Mouse (Mus musculus): Measurements from ENCODE around the gene Taf9b.
A peak's percentile ranks its signal among the peaks of the same experiment; 100 is the strongest.
"Not testable (repeated sequence)": the region's sequence is repeated elsewhere in the genome, so short reads cannot be mapped to it uniquely, and the experiment has no call there.

Taf9b gene

DNA sequence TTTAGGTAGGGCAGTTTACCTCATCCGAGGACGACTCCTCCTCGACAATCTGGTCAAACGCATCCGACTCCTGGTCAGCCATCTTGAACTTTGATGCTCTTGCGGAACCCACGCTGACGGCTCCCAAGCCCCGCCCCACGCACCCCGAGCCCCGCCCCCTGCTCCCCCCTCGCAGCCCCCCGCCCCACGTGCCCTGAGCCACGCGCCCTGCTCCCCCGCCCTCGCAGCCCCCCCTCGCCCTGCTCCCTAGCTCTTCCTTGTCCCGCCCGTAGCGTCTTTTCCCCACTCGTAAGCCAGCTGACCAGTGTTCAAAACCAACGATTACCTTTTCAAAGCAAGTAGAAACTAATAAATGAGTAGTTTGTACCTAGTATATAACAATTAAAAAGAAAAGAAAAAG, at the start of gene Taf9b:
Taf9b (minus strand) TSS at position 101 of the 400 bp plus-strand sequence.
- no peak for DNase-seq (ENCODE audit: low read depth in 1 of 2, low spot score in 2 of 2)

DNA sequence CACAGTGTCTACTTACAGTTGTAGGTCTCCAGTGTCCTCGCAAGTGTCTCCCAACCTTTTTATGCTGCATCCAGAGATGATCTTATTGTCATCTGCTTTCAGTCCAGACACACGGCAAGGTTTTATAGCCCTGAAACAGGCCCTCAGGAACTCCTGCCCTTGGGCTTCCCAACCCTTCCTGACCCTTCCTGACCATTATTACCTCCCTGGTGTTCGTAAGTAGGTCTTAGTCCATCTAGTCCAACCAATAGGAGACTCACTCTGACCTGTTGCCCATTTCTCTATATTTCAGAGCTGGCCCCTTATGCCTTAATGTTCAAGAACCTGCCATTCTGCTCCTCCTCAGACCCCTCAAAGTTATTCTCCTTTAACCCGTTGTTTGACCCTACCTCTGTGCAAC, 34.3 kb upstream of the Taf9b start, which contains the start of gene Fnd3c2:
Fnd3c2 (minus strand) TSS at position 101 of the 400 bp plus-strand sequence.
- DNase-seq (ENCODE audit: low read depth in 1 of 2, low spot score in 2 of 2) = no peak

DNA sequence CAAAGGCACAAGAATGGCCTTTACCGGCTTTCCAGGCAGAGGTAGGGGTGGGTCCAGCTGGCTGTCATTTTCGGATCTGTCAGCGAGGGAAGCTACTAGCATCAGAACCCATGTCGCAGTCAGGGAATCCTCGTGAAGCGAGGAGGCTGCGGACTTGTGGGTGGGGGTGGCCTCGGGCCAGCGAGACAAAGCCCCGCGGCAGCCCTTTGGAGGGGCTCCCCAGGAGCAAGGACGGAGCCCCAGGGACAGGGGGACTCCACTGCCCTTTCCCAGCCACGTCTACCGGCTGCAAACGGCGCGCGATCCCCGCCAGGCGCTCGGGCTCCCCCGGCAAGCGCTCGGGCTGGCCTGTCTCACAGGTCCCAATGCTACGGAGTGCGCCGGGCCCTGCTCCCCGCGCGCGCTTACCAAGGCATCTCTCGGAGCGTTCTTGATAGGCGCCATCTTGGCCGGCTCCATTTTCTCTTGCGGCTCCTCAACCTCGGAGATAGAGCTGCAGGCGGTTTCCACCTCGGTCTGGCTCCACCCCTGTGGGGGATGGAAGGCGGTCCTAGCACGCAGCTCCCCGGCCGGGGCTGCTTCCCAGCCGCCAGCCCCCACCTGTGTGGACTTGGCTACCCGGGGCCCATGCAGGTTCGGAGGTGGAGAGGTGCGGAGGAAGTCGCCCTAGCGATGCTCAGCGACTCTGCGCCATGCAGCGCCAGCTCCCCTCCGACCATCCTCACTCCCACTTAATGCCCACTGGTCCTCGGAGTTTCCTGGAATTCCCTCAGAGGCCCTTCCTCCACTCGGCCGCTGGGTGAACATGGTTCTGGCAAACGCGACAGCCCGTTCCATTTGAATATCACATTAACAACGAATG, 1.6 kb downstream of the Taf9b start:
- peak in 1 of 2 experiments; percentile 15 for DNase-seq (ENCODE audit: low read depth in 1 of 2, low spot score in 2 of 2)

DNA sequence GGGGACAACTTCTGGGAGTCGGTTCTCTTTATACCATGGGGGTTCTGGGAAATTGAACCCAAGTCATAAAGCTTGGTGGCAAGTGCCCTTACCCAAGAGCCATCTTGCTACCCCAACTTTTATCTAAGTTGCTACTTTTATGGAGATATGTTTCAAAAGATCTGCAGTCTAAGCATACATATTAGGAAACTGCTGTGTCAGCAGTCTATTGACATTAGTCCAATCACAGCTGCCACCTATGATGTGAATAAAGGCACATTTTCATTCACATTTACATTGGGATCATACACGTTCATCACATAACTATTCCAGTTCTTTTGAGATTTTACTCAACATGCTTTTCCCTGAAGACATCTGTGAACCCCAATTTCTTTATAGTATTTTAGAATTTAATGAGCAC, 11.9 kb downstream of the Taf9b start:
- DNase-seq (ENCODE audit: low read depth in 1 of 2, low spot score in 2 of 2) = no peak

DNA sequence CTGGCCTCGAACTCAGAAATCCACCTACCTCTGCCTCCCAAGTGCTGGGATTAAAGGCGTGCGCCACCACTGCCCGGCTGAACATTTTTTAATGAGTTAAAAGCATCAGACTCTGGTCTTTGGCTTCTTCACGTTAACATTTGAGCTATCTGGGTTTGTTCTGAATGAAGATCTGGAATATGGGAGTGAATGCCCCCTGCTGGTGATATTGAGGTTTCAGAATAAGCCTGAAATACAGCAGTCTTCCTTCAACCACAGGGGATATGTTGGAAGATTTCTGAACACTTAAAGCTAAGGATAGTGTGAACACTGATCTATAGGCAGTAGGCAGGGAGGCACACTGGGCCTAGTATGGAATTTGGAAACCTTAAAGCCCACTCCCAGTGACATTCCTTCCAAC, 22.1 kb downstream of the Taf9b start:
- DNase-seq (ENCODE audit: low read depth in 1 of 2, low spot score in 2 of 2) = no peak

DNA sequence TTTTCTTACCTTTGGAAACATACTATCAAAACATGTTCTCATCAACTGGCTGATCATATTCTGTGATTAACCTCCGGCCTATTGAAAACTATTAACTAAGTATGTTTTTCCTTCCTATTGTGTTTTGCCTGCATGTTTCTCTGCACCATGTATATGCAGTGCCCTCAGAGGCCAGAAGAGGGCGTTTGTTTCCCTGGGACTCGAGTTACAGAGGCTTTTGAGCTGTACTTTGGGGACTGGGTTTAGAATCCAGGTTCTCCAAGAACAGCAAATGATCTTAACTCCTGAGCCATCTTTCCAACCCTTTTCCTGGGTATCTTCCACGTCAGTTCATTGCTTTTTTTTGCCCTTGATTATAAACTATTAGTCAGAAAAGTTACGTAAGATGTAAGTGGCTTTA, 23.6 kb downstream of the Taf9b start:
- DNase-seq (ENCODE audit: low read depth in 1 of 2, low spot score in 2 of 2) = no peak

DNA sequence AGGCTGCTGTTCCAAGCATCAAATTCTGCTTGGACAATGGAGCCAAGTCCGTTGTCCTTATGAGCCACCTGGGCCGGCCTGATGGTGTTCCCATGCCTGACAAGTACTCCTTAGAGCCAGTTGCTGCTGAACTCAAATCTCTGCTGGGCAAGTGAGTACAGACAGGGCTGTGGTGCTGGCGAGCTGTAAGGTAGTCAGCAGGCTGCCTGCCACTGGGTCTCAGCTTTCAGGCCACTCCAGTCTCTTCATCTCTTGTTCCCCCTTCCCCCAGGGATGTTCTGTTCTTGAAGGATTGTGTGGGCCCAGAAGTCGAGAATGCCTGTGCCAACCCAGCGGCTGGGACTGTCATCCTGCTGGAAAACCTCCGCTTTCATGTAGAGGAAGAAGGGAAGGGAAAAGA, 26.6 kb downstream of the Taf9b start:
- DNase-seq (ENCODE audit: low read depth in 1 of 2, low spot score in 2 of 2) = not testable (repeated sequence)

DNA sequence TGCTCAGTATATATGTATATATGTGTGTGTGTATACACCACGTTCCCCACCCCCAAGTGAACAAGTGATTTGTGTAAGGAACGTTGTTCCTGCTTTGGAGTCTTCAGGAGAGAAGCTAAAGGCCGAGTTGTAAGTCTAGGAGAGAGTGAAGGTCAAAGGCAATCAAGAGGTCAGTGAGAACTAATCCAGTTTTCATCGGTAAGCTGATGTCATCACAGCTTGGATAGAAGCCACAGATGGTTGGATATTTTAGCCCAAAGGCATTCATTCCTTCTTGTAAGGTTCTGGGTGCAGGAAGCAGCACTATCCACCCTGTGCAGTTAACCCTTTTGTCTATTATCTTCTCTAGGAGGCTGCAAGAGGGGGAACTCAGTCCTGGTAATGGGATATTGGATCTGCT, 30.9 kb downstream of the Taf9b start:
- DNase-seq (ENCODE audit: low read depth in 1 of 2, low spot score in 2 of 2) = no peak

DNA sequence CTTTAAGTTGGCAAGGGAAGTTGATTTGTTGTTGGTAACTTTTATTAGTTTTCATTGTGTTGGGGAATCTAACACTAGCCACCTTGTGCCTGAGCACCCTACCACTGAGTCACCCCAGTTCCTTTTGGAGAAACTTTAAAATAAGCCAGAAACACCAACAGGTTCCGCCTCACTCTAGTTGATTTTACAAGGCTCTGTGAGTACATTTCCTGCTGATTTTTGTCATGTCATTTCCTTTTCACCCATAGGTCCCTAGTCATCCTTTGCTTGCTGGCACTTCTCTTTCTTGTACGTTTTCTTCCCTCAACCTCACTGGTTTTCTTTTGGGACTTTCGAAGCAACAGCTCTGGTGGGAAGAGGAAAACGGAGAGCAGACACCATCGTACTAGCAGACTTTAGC, 31.6 kb downstream of the Taf9b start:
- DNase-seq (ENCODE audit: low read depth in 1 of 2, low spot score in 2 of 2) = no peak

DNA sequence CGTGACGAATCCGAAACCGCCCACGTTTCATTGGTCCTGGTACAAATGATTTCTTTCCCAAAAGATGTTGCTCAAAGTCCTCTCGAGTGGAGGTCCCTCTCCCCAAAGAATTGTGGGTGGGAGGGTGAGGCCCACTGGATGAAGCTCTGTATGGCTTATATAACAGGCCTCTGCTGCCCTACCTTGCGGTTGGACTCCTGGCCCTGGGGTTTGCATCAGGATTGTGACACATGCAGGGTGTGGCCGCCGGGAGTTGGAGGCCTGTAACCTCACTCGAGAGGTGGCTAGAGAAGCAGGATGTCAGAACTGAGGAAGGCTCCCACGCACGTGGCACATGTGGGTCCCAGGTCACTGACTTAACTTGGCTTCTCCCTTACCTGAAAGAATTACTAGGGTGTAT, 33.2 kb downstream of the Taf9b start:
- DNase-seq (ENCODE audit: low read depth in 1 of 2, low spot score in 2 of 2) = peak in 1 of 2 experiments; percentile 13

DNA sequence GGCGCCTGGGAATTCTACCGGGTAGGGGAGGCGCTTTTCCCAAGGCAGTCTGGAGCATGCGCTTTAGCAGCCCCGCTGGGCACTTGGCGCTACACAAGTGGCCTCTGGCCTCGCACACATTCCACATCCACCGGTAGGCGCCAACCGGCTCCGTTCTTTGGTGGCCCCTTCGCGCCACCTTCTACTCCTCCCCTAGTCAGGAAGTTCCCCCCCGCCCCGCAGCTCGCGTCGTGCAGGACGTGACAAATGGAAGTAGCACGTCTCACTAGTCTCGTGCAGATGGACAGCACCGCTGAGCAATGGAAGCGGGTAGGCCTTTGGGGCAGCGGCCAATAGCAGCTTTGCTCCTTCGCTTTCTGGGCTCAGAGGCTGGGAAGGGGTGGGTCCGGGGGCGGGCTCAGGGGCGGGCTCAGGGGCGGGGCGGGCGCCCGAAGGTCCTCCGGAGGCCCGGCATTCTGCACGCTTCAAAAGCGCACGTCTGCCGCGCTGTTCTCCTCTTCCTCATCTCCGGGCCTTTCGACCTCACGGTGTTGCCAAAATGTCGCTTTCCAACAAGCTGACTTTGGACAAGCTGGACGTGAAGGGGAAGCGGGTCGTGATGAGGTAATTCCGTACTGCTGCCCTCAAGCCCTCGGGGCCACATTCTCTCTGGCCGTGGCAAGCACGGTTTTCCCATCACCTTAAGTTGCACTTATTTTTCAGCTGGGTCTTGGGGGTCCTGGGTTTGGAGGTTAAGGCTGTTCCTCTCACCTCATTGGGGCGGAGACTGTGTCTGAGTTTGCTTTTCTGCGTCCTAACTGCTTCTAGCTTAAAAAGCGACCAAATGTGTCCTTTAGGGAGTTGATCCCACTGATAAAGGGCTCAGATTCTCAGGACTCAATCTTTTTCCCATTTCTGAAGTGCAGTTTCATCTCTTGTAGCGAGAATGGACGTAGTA, 34.0 kb downstream of the Taf9b start, which contains the start of gene Pgk1:
Pgk1 (plus strand) TSS at position 388 of the 937 bp plus-strand sequence.
- DNase-seq (ENCODE audit: low read depth in 1 of 2, low spot score in 2 of 2) = peak; percentile 66 to 69

DNA sequence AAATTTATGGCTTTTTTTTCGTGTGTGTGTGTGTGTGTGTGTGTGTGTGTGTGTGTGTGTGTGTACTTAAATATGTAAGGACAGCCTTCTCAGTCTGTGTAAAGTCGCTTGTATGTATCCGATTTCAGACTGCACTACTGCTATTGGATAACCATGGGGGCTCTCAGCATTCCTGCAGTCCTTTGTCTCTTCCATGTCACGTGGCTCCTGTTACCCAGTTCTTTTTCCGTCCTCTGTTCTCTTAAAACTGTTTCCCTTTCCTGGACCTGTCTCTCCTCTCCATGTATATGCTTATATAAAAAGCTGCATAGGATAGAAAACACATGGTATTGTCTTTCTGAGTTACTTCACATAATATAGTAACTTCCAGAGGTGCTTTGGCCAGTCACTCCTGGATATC, 35.3 kb downstream of the Taf9b start:
- no peak for DNase-seq (ENCODE audit: low read depth in 1 of 2, low spot score in 2 of 2)

DNA sequence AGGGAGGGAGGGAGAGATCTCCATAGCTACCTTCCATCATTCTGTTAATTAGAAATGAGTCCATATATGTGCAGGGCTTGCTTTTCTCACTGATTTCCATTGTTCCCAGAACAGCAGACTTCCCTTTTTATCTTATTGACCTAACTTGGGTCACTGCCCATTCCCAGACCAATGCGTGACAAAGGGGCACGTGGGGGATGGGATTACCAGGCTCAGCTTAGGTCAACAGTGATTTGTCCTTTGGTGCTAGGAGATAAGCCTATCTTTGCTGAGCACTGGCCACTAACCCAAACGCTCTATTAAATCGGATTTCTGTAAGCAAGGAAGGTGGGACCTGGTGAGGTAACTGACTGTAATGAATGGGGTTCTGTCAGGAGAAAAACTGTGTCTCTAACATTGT, 36.7 kb downstream of the Taf9b start:
- no peak for DNase-seq (ENCODE audit: low read depth in 1 of 2, low spot score in 2 of 2)

DNA sequence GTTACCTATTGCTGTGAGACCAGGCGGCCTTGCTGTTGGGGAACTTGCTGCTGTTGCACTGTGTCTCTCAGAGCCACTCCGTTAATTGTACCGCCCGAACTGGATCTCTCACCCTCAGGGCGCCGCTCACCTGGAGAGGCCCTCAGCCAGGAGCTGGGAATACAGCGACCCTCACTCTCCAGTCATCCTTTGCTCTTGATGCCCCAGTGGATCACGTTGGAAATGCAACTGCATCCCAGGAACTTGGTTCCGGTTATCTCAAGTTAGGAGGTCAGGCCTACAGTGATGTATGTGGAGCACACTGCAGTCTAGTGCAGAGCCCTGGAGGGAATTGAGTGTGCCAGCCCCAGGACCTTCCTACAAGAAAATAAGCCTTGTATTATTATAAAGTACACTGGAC, 44.6 kb downstream of the Taf9b start:
- DNase-seq (ENCODE audit: low read depth in 1 of 2, low spot score in 2 of 2) = no peak

DNA sequence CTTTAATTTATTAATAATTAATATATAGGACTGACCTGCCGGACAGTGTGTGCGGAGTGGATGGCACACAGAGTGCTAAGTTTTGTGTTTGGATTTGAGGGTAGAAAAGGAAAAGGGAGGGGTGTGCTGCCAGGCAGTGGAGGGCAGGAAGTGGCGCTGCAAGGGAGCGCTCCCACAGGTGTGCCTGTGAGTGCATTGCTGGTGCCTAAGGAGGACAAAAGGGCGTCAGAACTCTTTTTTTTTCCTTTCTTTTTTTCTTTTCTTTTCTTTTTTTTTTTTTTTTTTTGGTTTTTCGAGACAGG, 49.2 kb downstream of the Taf9b start:
- DNase-seq (ENCODE audit: low read depth in 1 of 2, low spot score in 2 of 2) = no peak

DNA sequence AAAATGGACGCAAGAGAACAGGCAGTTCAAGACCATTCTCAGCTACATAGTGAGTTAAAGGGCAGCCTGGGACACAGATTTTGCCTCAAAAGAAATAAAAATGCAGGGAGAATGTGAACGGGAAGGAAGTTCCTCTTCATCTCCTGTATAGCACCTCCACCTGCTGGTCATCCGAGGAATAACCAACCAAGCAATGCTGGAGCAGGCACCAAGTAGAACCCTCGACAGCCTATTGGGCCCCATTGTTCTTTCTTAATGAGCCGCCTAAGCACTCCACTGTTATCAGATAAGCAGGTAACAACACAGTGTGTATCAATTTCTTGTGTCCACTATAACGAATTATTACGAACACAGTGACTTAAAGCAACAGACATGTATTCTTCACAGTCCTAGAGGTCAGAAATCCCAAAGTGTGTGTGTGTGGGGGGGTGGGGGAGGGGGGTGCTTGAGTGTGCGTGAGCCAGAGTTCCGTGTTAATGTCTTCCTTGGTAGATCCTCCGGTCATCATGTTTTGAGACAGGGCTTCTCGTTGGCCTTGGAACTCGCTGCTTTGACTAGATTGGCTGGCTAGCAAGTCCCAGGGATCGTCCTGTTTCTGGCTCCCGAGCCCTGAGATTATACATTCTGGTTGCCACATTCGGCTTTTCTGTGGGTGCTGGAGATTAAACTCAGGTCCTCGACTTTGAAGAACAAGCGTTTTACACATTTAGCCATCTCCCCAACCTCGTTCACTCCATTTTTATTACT, 49.7 kb downstream of the Taf9b start:
- peak in 1 of 2 experiments; percentile 33 for DNase-seq (ENCODE audit: low read depth in 1 of 2, low spot score in 2 of 2)

DNA sequence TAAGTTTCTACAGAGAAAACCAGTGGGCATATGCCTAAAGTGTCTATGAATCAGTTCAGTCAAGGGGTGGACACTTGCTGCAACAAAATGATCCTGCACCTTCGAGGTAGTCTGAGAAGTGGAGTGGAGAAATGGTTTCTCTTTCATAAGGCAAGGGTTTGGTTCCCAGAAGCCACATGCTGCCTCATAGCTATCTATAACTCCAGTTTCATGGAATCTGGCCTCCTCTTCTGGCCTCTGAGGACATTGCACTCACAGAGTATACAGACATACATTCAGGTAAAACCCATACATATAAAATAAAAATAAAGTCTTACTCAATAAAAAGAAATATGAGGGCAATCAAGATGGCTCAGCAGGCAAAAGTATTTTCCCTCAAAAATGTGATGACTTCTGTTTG, 55.9 kb downstream of the Taf9b start:
- DNase-seq (ENCODE audit: low read depth in 1 of 2, low spot score in 2 of 2) = no peak

DNA sequence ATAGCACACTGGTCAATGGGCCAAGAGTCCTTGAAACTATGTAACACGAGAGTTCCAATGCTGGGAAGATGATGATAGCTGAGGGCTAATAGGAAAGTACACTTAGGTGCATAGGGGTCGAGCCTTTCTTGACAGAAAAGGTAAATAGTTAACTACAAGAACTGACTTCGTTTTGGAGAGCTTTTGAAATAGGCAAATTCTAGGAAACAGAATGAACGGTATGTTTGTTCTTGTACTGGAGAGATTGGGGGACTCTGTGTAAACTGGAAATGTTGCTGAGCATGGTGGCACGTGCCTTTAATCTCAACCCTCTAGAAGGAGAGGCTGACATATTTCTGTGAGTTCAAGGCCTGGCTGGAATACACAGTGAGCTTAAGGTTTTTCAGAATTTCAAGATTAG, 56.4 kb downstream of the Taf9b start:
- DNase-seq (ENCODE audit: low read depth in 1 of 2, low spot score in 2 of 2) = no peak

DNA sequence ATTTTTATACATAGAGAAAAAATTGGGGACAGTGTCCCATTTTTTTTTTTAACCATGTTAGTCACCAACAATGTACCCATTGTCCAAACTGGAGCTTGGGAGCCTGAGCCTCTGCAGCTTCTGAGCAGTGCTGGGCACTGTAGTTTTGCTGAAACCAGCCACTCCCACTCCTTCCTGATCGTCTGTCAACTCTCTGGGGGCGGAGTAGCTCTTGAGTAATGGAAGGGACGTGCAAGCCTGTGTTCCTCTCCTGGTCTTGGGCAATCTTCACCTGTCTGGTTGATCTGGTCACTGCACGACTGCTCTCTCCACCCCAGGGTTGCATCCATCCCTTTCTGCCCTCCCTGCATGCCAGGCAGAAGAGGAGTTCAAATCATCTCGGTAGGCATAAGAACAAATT, 57.0 kb downstream of the Taf9b start:
- no peak for DNase-seq (ENCODE audit: low read depth in 1 of 2, low spot score in 2 of 2)
